Mouse (Mus musculus): Measurements from ENCODE around the gene Aurka. TPM values are rescaled to one million over a fixed set of nuclear protein-coding genes. Genes with fewer than 3 reads are reported as not detected.

Aurka gene
- polyA plus RNA-seq, 1 experiment from 2014 or later = 6.1 TPM

GRCm38 (mm10) chr2:172355833-172356232 is 14.5 kb downstream of the Aurka start:
- Histone ChIP-seq H3K4me3 (ENCODE audit: inconsistent target) (no peak overlapping the region), H3K27ac (no peak overlapping the region), H3K36me3 (ENCODE audit: inconsistent target) (peaks cover 3% of the 10 kb centered on the region; the same call in 1 of the 2 replicates), H3K79me2 (ENCODE audit: inconsistent target) (peaks cover 10% of the 10 kb centered on the region; the same call in 1 of the 2 replicates)
- 94% methylated on average over 5 of the region's 5 CpGs for WGBS (ENCODE audit: missing documents)

- H3K27ac ChIP-seq = no peak overlapping the region
- 93% methylated on average over 9 of the region's 9 CpGs for WGBS (ENCODE audit: missing documents)
- H3K79me2 ChIP-seq (ENCODE audit: inconsistent target) = no peaks in the 10 kb centered on the region
- no peak overlapping the region for H3K4me3 ChIP-seq (ENCODE audit: inconsistent target)
- peaks cover 3% of the 10 kb centered on the region; the same call in 1 of the 2 replicates for H3K36me3 ChIP-seq (ENCODE audit: inconsistent target)
Measured at GRCm38 (mm10) chr2:172354761-172355160, 15.6 kb downstream of the Aurka start.

- no peaks in the 10 kb centered on the region for H3K79me2 ChIP-seq (ENCODE audit: inconsistent target)
- no peak overlapping the region for H3K4me3 ChIP-seq (ENCODE audit: inconsistent target)
- 96% methylated on average over 9 of the region's 9 CpGs for WGBS (ENCODE audit: missing documents)
- no peak overlapping the region for H3K27ac ChIP-seq
- H3K36me3 ChIP-seq (ENCODE audit: inconsistent target) = peaks cover 3% of the 10 kb centered on the region; the same call in 1 of the 2 replicates
Measured at GRCm38 (mm10) chr2:172353218-172353617, 17.1 kb downstream of the Aurka start.

GRCm38 (mm10) chr2:172350773-172351172 is 19.6 kb downstream of the Aurka start:
- Histone ChIP-seq H3K27ac (no peak overlapping the region), H3K36me3 (ENCODE audit: inconsistent target) (no peaks in the 10 kb centered on the region), H3K4me3 (ENCODE audit: inconsistent target) (no peak overlapping the region), H3K79me2 (ENCODE audit: inconsistent target) (no peaks in the 10 kb centered on the region)
- 96% methylated on average over 8 of the region's 8 CpGs for WGBS (ENCODE audit: missing documents)

GRCm38 (mm10) chr2:172349776-172350175 is 20.6 kb downstream of the Aurka start:
- WGBS (ENCODE audit: missing documents) = 89% methylated on average over 14 of the region's 14 CpGs
- Histone ChIP-seq H3K27ac (no peak overlapping the region), H3K79me2 (ENCODE audit: inconsistent target) (no peaks in the 10 kb centered on the region), H3K4me3 (ENCODE audit: inconsistent target) (no peak overlapping the region), H3K36me3 (ENCODE audit: inconsistent target) (no peaks in the 10 kb centered on the region)

- Histone ChIP-seq H3K36me3 (ENCODE audit: inconsistent target) (no peaks in the 10 kb centered on the region), H3K27ac (no peak overlapping the region), H3K4me3 (ENCODE audit: inconsistent target) (no peak overlapping the region), H3K79me2 (ENCODE audit: inconsistent target) (no peaks in the 10 kb centered on the region)
- 83% methylated on average over 3 of the region's 3 CpGs for WGBS (ENCODE audit: missing documents)
Measured at GRCm38 (mm10) chr2:172348297-172348950, 21.9 kb downstream of the Aurka start.

- Histone ChIP-seq H3K4me3 (ENCODE audit: inconsistent target) (no peak overlapping the region), H3K27ac (no peak overlapping the region), H3K36me3 (ENCODE audit: inconsistent target) (no peaks in the 10 kb centered on the region), H3K79me2 (ENCODE audit: inconsistent target) (no peaks in the 10 kb centered on the region)
- 96% methylated on average over 8 of the region's 8 CpGs for WGBS (ENCODE audit: missing documents)
Measured at GRCm38 (mm10) chr2:172346933-172347611, 23.3 kb downstream of the Aurka start.

GRCm38 (mm10) chr2:172346034-172346929 is 24.1 kb downstream of the Aurka start:
- H3K4me3 ChIP-seq (ENCODE audit: inconsistent target) = peak overlapping the region; percentile 52
- H3K27ac ChIP-seq = no peak overlapping the region
- H3K36me3 ChIP-seq (ENCODE audit: inconsistent target) = no peaks in the 10 kb centered on the region
- WGBS (ENCODE audit: missing documents) = 20% methylated on average over 31 of the region's 31 CpGs
- H3K79me2 ChIP-seq (ENCODE audit: inconsistent target) = no peaks in the 10 kb centered on the region

GRCm38 (mm10) chr2:172345258-172345738 is 25.0 kb downstream of the Aurka start, which contains the start of gene Fam210b:
Gene Fam210b, plus strand, starts transcription at chr2:172345565.
- WGBS (ENCODE audit: missing documents) = 2% methylated on average over 35 of the region's 35 CpGs

GRCm38 (mm10) chr2:172344669-172345068 is 25.7 kb downstream of the Aurka start:
- Histone ChIP-seq H3K79me2 (ENCODE audit: inconsistent target) (no peaks in the 10 kb centered on the region), H3K36me3 (ENCODE audit: inconsistent target) (no peaks in the 10 kb centered on the region), H3K4me3 (ENCODE audit: inconsistent target) (no peak overlapping the region; the same call in 1 of the 2 replicates), H3K27ac (no peak overlapping the region)
- WGBS (ENCODE audit: missing documents) = 36% methylated on average over 5 of the region's 5 CpGs

More at GRCm38 (mm10) chr2:172345258-172345738, 25.0 kb downstream of the Aurka start, which contains the start of gene Fam210b:
- Histone ChIP-seq H3K36me3 (ENCODE audit: inconsistent target) (no peaks in the 10 kb centered on the region), H3K27ac (no peak within 1 kb of the TSS), H3K4me3 (ENCODE audit: inconsistent target) (peak within 1 kb of the TSS; percentile 52), H3K79me2 (ENCODE audit: inconsistent target) (no peaks in the 10 kb centered on the region)

GRCm38 (mm10) chr2:172343751-172344150 is 26.6 kb downstream of the Aurka start:
- 81% methylated on average over 7 of the region's 7 CpGs for WGBS (ENCODE audit: missing documents)
- Histone ChIP-seq H3K36me3 (ENCODE audit: inconsistent target) (no peaks in the 10 kb centered on the region), H3K79me2 (ENCODE audit: inconsistent target) (no peaks in the 10 kb centered on the region), H3K4me3 (ENCODE audit: inconsistent target) (no peak overlapping the region), H3K27ac (no peak overlapping the region)

GRCm38 (mm10) chr2:172341606-172342005 is 28.7 kb downstream of the Aurka start:
- Histone ChIP-seq H3K27ac (no peak overlapping the region), H3K79me2 (ENCODE audit: inconsistent target) (no peaks in the 10 kb centered on the region), H3K36me3 (ENCODE audit: inconsistent target) (no peaks in the 10 kb centered on the region), H3K4me3 (ENCODE audit: inconsistent target) (no peak overlapping the region)
- WGBS (ENCODE audit: missing documents) = 85% methylated on average over 5 of the region's 5 CpGs

- H3K36me3 ChIP-seq (ENCODE audit: inconsistent target) = no peaks in the 10 kb centered on the region
- H3K27ac ChIP-seq = no peak overlapping the region
- no peaks in the 10 kb centered on the region for H3K79me2 ChIP-seq (ENCODE audit: inconsistent target)
- 60% methylated on average over 3 of the region's 3 CpGs for WGBS (ENCODE audit: missing documents)
- H3K4me3 ChIP-seq (ENCODE audit: inconsistent target) = no peak overlapping the region
Measured at GRCm38 (mm10) chr2:172340936-172341335, 29.4 kb downstream of the Aurka start.

- WGBS (ENCODE audit: missing documents) = 91% methylated on average over 18 of the region's 19 CpGs
Measured at GRCm38 (mm10) chr2:172338206-172338942, 32.0 kb downstream of the Aurka start.

More at GRCm38 (mm10) chr2:172338206-172338942, 32.0 kb downstream of the Aurka start:
- no peak overlapping the region for H3K27ac ChIP-seq
- H3K4me3 ChIP-seq (ENCODE audit: inconsistent target) = no peak overlapping the region
- H3K36me3 ChIP-seq (ENCODE audit: inconsistent target) = no peaks in the 10 kb centered on the region
- H3K79me2 ChIP-seq (ENCODE audit: inconsistent target) = no peaks in the 10 kb centered on the region
